Mouse (Mus musculus) ovary, adult 10 weeks (tissue): ENCODE measurements around the gene Rpl38. TPM values are rescaled to one million over a fixed set of nuclear protein-coding genes. Genes with fewer than 3 reads are reported as not detected.

Source experiments
- polyA plus RNA-seq: library from polyadenylated mRNA; stranded (reverse); fragments of 350-450 nt; fragmentation: Illumina TruSeq; extraction: RNeasy Lipid Tissue Mini Kit (QIAGEN cat#74804); gene quantifications from one replicate; pipeline ENCODE4 v1.2.3, GENCODE M21; 2014

Gene Rpl38
- 238 TPM for polyA plus RNA-seq

GRCm38 (mm10) chr11:114668301-114668710 lies at the start of gene Rpl38:
Gene Rpl38 (plus strand): TSS chr11:114668524.

GRCm38 (mm10) chr11:114675341-114675825 lies 7.1 kb downstream of the Rpl38 start, which contains the start of gene Ttyh2:
Gene Ttyh2 (plus strand): TSS chr11:114675431.

Other genes with a start within 250 kb of the Rpl38 start
- gene Ttyh2, start 6.9 kb downstream of the Rpl38 start, polyA plus RNA-seq, result 3.2 TPM
- 1.5 TPM for gene Dnaic2, start 58.9 kb downstream of the Rpl38 start, polyA plus RNA-seq
- gene Kif19a, start 96.9 kb downstream of the Rpl38 start, polyA plus RNA-seq, result not detected
- gene Btbd17, start 127.4 kb downstream of the Rpl38 start, polyA plus RNA-seq, result not detected
- not detected for gene Gpr142, start 130.4 kb downstream of the Rpl38 start, polyA plus RNA-seq
- 2.5 TPM for gene Gprc5c, start 182.6 kb downstream of the Rpl38 start, polyA plus RNA-seq
- 9.1 TPM for gene Cd300a, start 221.5 kb downstream of the Rpl38 start, polyA plus RNA-seq